Comparison of ENCODE assay signal across 8 mouse cellular contexts in the genomic region with DNA sequence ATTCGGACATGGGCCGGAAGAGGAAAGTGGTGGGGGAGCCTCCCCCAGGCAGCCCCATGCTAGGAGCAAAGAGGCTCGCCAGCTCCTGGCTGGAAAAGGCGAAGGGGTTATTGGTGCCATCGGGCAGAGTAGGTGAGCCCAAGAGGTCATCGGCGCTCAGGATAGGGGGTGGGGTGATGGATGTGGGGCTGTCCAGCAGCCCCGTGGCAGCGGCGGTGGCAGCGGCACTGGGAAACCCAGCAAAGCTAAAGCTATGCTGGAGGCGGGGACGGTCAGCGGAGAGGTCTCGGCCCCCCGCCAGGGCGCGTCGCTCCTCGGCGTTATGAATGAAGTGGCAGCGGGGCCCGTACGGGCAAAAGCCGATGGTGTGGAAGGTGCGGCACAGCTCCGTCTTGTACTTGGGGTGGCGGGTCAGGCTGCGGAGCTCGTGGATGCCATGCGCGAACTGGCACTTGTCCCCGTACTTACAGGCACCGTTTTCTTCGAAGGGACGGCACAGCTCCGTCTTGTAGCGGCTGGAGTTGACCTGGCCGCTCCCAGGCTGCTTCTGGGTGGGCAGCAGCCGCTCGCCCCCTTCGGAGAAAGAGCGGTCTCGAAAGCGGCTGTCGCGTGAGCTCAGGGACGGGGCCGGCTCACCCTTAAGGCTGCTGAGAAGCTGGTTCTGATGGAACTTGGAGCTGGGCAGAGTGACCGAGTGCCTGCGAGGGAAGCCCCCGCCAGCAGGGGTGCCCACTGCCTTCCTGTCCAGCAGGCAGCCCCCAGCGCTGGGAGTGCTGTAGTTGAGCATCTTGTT. TPM values are rescaled to one million over a fixed set of nuclear protein-coding genes. Genes with fewer than 3 reads are reported as not detected.
DNase-seq lines count a peak whose midpoint lies in the region; ATAC-seq and TF ChIP-seq lines count a peak whose summit lies in the region.

No protein-coding gene starts in this region.

- peaks cover 29% of the 10 kb centered on the region for H3K36me3 ChIP-seq in E14TG2a.4 (ENCODE audit: insufficient read depth, low read length)
- peaks cover 55% of the 10 kb centered on the region for H3K36me3 ChIP-seq in embryonic facial prominence, embryonic 10.5 days (replicated peaks)
- peaks cover 9% of the 10 kb centered on the region for H3K36me3 ChIP-seq in heart, embryonic 16.5 days (ENCODE audit: control insufficient read depth, insufficient read depth)
- H3K36me3 ChIP-seq in kidney, postnatal 0 days (ENCODE audit: insufficient read depth, low read length), result peaks cover 15% of the 10 kb centered on the region
- H3K36me3 ChIP-seq in stomach, postnatal 0 days (ENCODE audit: control insufficient read depth, insufficient read depth, low read length), result peaks cover 15% of the 10 kb centered on the region

- peak overlapping the region; percentile 90 for H3K9ac ChIP-seq in heart, embryonic 16.5 days (ENCODE audit: low read length)
- H3K9ac ChIP-seq in kidney, postnatal 0 days (ENCODE audit: low read depth, low read length), result peak overlapping the region; percentile 98
- H3K9ac ChIP-seq in stomach, postnatal 0 days (ENCODE audit: low read length), result peak overlapping the region; percentile 98

- no peak for TF ChIP-seq EP300 in stomach, postnatal 0 days (optimal IDR thresholded peaks at IDR 0.05)

- no peak for ATAC-seq in heart, embryonic 16.5 days (replicated peaks; ENCODE audit: extremely low read depth, insufficient read depth, low FRiP score)
- ATAC-seq in kidney, postnatal 0 days (replicated peaks; ENCODE audit: low FRiP score, low read depth), result no peak
- ATAC-seq in stomach, postnatal 0 days (ENCODE audit: low FRiP score, low TSS enrichment), result no peak

- H3K4me2 ChIP-seq in heart, embryonic 16.5 days (ENCODE audit: low read depth, low read length), result peak overlapping the region; percentile 85
- peak overlapping the region; percentile 85 for H3K4me2 ChIP-seq in kidney, postnatal 0 days (ENCODE audit: low read length)
- peak overlapping the region; percentile 87 for H3K4me2 ChIP-seq in stomach, postnatal 0 days (replicated peaks; ENCODE audit: low read depth)

- H3K27me3 ChIP-seq in E14TG2a.4 (ENCODE audit: insufficient read depth, low read length), result peaks cover 40% of the 10 kb centered on the region
- no peaks in the 10 kb centered on the region for H3K27me3 ChIP-seq in embryonic facial prominence, embryonic 10.5 days (replicated peaks; ENCODE audit: low read depth, poor library complexity, severe bottlenecking)
- no peaks in the 10 kb centered on the region for H3K27me3 ChIP-seq in heart, embryonic 16.5 days (ENCODE audit: control insufficient read depth, insufficient read depth, low read length)
- no peaks in the 10 kb centered on the region for H3K27me3 ChIP-seq in kidney, postnatal 0 days (ENCODE audit: insufficient read depth, low read length)
- H3K27me3 ChIP-seq in stomach, postnatal 0 days (ENCODE audit: control insufficient read depth, insufficient read depth, low read length), result no peaks in the 10 kb centered on the region

- whole genome bisulfite sequencing in embryonic facial prominence, embryonic 10.5 days, result 4% methylated on average over 53 of the region's 53 CpGs
- WGBS in heart, embryonic 16.5 days, result 11% methylated on average over 53 of the region's 53 CpGs
- 2% methylated on average over 53 of the region's 53 CpGs for WGBS in kidney, postnatal 0 days
- whole genome bisulfite sequencing in stomach, postnatal 0 days, result 8% methylated on average over 53 of the region's 53 CpGs

- H3K4me3 ChIP-seq in E14TG2a.4 (replicated peaks; ENCODE audit: low read length), result peak overlapping the region; percentile 95
- peak overlapping the region; percentile 86 for H3K4me3 ChIP-seq in embryonic facial prominence, embryonic 10.5 days
- peak overlapping the region; percentile 70 for H3K4me3 ChIP-seq in heart, embryonic 16.5 days (ENCODE audit: low read length)
- H3K4me3 ChIP-seq in kidney, postnatal 0 days (replicated peaks; ENCODE audit: low read depth, low read length), result peak overlapping the region; percentile 96
- H3K4me3 ChIP-seq in stomach, postnatal 0 days (ENCODE audit: low read depth, low read length), result peak overlapping the region; percentile 83

- H3K27ac ChIP-seq in embryonic facial prominence, embryonic 10.5 days (replicated peaks), result peak overlapping the region; percentile 99
- H3K27ac ChIP-seq in heart, embryonic 16.5 days (ENCODE audit: low read length), result peak overlapping the region; percentile 97
- peak overlapping the region; percentile 93 for H3K27ac ChIP-seq in kidney, postnatal 0 days
- peak overlapping the region; percentile 95 for H3K27ac ChIP-seq in stomach, postnatal 0 days (replicated peaks)

- no peaks in the 10 kb centered on the region for H3K9me3 ChIP-seq in E14TG2a.4 (ENCODE audit: low read length)
- no peaks in the 10 kb centered on the region for H3K9me3 ChIP-seq in embryonic facial prominence, embryonic 10.5 days
- no peaks in the 10 kb centered on the region for H3K9me3 ChIP-seq in heart, embryonic 16.5 days (replicated peaks; ENCODE audit: control insufficient read depth, low read length)
- no peaks in the 10 kb centered on the region for H3K9me3 ChIP-seq in kidney, postnatal 0 days (replicated peaks; ENCODE audit: low read length)
- H3K9me3 ChIP-seq in stomach, postnatal 0 days (ENCODE audit: control insufficient read depth, low read length), result no peaks in the 10 kb centered on the region

- DNase-seq in 3134 (ENCODE audit: extremely low read depth, insufficient read length, low spot score), result peak; percentile 75
- DNase-seq in embryonic facial prominence, embryonic 10.5 days (ENCODE audit: low spot score), result peak; percentile 69
- no peak for DNase-seq in kidney, postnatal 0 days (ENCODE audit: low spot score)
- peak; percentile 62 to 72 for DNase-seq in lung, postnatal 4 days
- DNase-seq in stomach, postnatal 0 days (ENCODE audit: low spot score), result peak; percentile 61
- DNase-seq in c-Kit-positive CD71-positive TER-119-positive erythroid progenitor cells, embryonic 14.5 days (ENCODE audit: low spot score), result no peak

- peaks cover 57% of the 10 kb centered on the region for H3K4me1 ChIP-seq in E14TG2a.4 (replicated peaks; ENCODE audit: low read depth, low read length)
- H3K4me1 ChIP-seq in embryonic facial prominence, embryonic 10.5 days, result peaks cover 32% of the 10 kb centered on the region
- no peaks in the 10 kb centered on the region for H3K4me1 ChIP-seq in heart, embryonic 16.5 days (ENCODE audit: control insufficient read depth, insufficient read depth, low read length)
- H3K4me1 ChIP-seq in kidney, postnatal 0 days (replicated peaks; ENCODE audit: insufficient read depth, low read length), result 0 out of 2 replicates have a peak, but pooled peaks cover 8% of the 10 kb centered on the region
- 0 out of 2 replicates have a peak, but pooled peaks cover 4% of the 10 kb centered on the region for H3K4me1 ChIP-seq in stomach, postnatal 0 days (replicated peaks; ENCODE audit: control insufficient read depth, insufficient read depth)

- TF ChIP-seq CTCF in E14TG2a.4 (conservative IDR thresholded peaks at IDR 0.05; ENCODE audit: low read length), result no peak
- peak; percentile 32; the same call in 1 of the 2 replicates for TF ChIP-seq CTCF in kidney, postnatal 0 days (IDR thresholded peaks at IDR 0.05; ENCODE audit: low read depth)
- TF ChIP-seq CTCF in stomach, postnatal 0 days (IDR thresholded peaks at IDR 0.05; ENCODE audit: low read depth), result no peak

RNA-seq across cellular contexts. Expression of a gene that starts 2.9 kb away (rescaled TPM):
- polyA plus RNA-seq in embryonic facial prominence, embryonic 10.5 days (2016; fragmentation: Nextera tagmentation; extraction: Ambion mirVana), result 114 and 119 TPM in 2 replicates
- polyA plus RNA-seq in heart, embryonic 16.5 days (2015; fragmentation: Nextera tagmentation; extraction: Ambion mirVana), result 85.5 and 90.1 TPM in 2 replicates
- polyA plus RNA-seq in kidney, postnatal 0 days (2015; fragmentation: Nextera tagmentation; extraction: Ambion mirVana), result 141 and 160 TPM in 2 replicates
- polyA plus RNA-seq in stomach, postnatal 0 days (2015; fragmentation: Nextera tagmentation; extraction: Ambion mirVana), result 90.8 and 98.5 TPM in 2 replicates

Comparison
In these comparisons a context has a peak if more than half of its experiments do, and no peak if none do; other contexts are left out.
1. DNase-seq: peak in 3134 (single experiment), embryonic facial prominence, embryonic 10.5 days (single experiment), lung, postnatal 4 days (2 of 2) and stomach, postnatal 0 days (single experiment); none in kidney, postnatal 0 days (single experiment) and c-Kit-positive CD71-positive TER-119-positive erythroid progenitor cells, embryonic 14.5 days (single experiment).
2. Peak in every context shown above with its lines, with median percentiles within 50 percentile points of each other: H3K4me3 ChIP-seq, H3K27ac ChIP-seq, H3K4me2 ChIP-seq and H3K9ac ChIP-seq.